8 mouse cellular contexts compared by ENCODE assay signal in the genomic region with DNA sequence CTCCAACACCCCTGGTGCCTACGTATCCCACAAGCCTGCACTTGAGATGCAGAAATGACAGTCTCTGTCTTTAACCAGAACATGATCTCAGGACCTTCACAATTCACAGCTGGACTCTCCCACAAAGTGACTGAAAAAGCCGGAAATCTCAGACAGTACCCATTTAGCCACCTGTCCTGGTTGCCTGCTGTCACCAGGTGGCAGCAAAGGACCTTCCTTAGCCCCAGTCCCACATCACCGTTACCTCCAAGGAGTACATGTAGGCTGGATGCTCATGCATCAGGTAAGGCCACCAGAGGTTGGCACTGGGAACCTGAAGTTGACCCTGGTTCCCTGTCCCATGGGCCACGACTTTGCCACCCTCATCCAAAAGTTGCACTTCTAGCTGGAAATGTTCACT. TPM values are rescaled to one million over a fixed set of nuclear protein-coding genes. Genes with fewer than 3 reads are reported as not detected.
DNase-seq lines count a peak whose midpoint lies in the region; ATAC-seq and TF ChIP-seq lines count a peak whose summit lies in the region.

No protein-coding gene starts in this region.

- peak; percentile 70 for TF ChIP-seq CTCF in C2C12 (IDR thresholded peaks at IDR 0.05; ENCODE audit: control insufficient read depth, insufficient read depth, insufficient read length)

- H3K4me3 ChIP-seq in C2C12 (ENCODE audit: insufficient read depth, poor library complexity, severe bottlenecking): no peak overlapping the region
- no peak overlapping the region for H3K4me3 ChIP-seq in embryonic facial prominence, embryonic 11.5 days (ENCODE audit: low read depth, low read length)
- H3K4me3 ChIP-seq in macrophage (ENCODE audit: inconsistent target): no peak overlapping the region

- no peaks in the 10 kb centered on the region for H3K9me3 ChIP-seq in embryonic facial prominence, embryonic 11.5 days (replicated peaks; ENCODE audit: control insufficient read depth, low read length)

- no peak overlapping the region for H3K9ac ChIP-seq in embryonic facial prominence, embryonic 11.5 days (replicated peaks; ENCODE audit: low read length)

- no peaks in the 10 kb centered on the region for H3K4me1 ChIP-seq in embryonic facial prominence, embryonic 11.5 days (ENCODE audit: control insufficient read depth, insufficient read depth, low read length)

- H3ac ChIP-seq in C2C12 (ENCODE audit: control insufficient read depth, insufficient read length, low read depth): no peak overlapping the region

- H3K79me3 ChIP-seq in C2C12 (ENCODE audit: low read depth): peaks cover 5% of the 10 kb centered on the region

- intact Hi-C loops in heart, postnatal 25 days (cut with DNase I): no loop called here

- no peaks in the 10 kb centered on the region for H3K79me2 ChIP-seq in C2C12 (ENCODE audit: control insufficient read depth, insufficient read depth)
- H3K79me2 ChIP-seq in macrophage (ENCODE audit: inconsistent target): peaks cover 76% of the 10 kb centered on the region

- no peak overlapping the region for H3K4me2 ChIP-seq in embryonic facial prominence, embryonic 11.5 days (ENCODE audit: low read depth, low read length)

- H3K27me3 ChIP-seq in C2C12 (ENCODE audit: control insufficient read depth, insufficient read depth, insufficient read length): no peaks in the 10 kb centered on the region
- no peaks in the 10 kb centered on the region for H3K27me3 ChIP-seq in embryonic facial prominence, embryonic 11.5 days (ENCODE audit: control insufficient read depth, insufficient read depth, low read length)

- peak; percentile 45 to 61 for DNase-seq in heart, adult 18-20 months
- no peak for DNase-seq in heart, postnatal 25 days (ENCODE audit: low spot score)
- peak; percentile 70 for DNase-seq in adrenal gland, postnatal 10 days
- DNase-seq in embryonic facial prominence, embryonic 11.5 days (ENCODE audit: low spot score): peak; percentile 71
- DNase-seq in kidney, postnatal 4 days: peak; percentile 77 to 81
- peak; percentile 52 to 81 for DNase-seq in spleen, postnatal 4 days (ENCODE audit: low spot score in 2 of 2)

- H3K27ac ChIP-seq in embryonic facial prominence, embryonic 11.5 days (replicated peaks; ENCODE audit: low read depth, low read length): no peak overlapping the region
- peak overlapping the region; percentile 99; the same call in 1 of the 2 replicates for H3K27ac ChIP-seq in macrophage

- 33% methylated on average over 4 of the region's 4 CpGs for WGBS in embryonic facial prominence, embryonic 11.5 days
- WGBS in macrophage (ENCODE audit: missing documents): 60% methylated on average over 4 of the region's 4 CpGs

- H3K36me3 ChIP-seq in C2C12 (ENCODE audit: control insufficient read depth, insufficient read depth) (peaks cover 35% of the 10 kb centered on the region), macrophage (ENCODE audit: inconsistent target) (peaks cover 58% of the 10 kb centered on the region)
- H3K36me3 ChIP-seq in embryonic facial prominence, embryonic 11.5 days (replicated peaks; ENCODE audit: control insufficient read depth, insufficient read depth, low read depth, low read length): no peaks in the 10 kb centered on the region

- no peak for ATAC-seq in embryonic facial prominence, embryonic 11.5 days (replicated peaks; ENCODE audit: insufficient number of reproducible peaks, low FRiP score, low TSS enrichment, low read depth)

TF ChIP-seq in C2C12, 6 proteins besides CTCF, POLR2A, EP300 and RAD21:
- TF ChIP-seq USF1 (IDR thresholded peaks at IDR 0.05; ENCODE audit: low read depth): no peak
- TF ChIP-seq MYOG (IDR thresholded peaks at IDR 0.05; ENCODE audit: control insufficient read depth, extremely low read depth, insufficient read length): no peak
- no peak for TF ChIP-seq MAX (IDR thresholded peaks at IDR 0.05)

RNA-seq across cellular contexts. Expression of a gene that starts 3.8 kb away (rescaled TPM):
- 10 to 100 TPM; 14.1 TPM for total RNA-seq in heart, adult 18-20 months (2021)
- total RNA-seq in heart, postnatal 25 days (2021): 10 to 100 TPM; 12.3 to 13.4 TPM
- polyA plus RNA-seq in C2C12 (2012; fragmentation: generic; extraction: Trizol): 56.0 TPM
- total RNA-seq in adrenal gland, postnatal 10 days (2021): 10 to 100 TPM; 41.0 to 44.6 TPM
- polyA plus RNA-seq in embryonic facial prominence, embryonic 11.5 days (2014; fragmentation: Nextera tagmentation; extraction: Ambion mirVana): 45.1 and 45.5 TPM in 2 replicates
- total RNA-seq in macrophage (2018; cell fraction: chromatin; rRNA removed): 100 to 1,000 TPM in 20 of 26 experiments, 10 to 100 TPM in 6; 43.9 to 406 (median 209) TPM
- 100 to 1,000 TPM; 186 to 615 (median 332) TPM for total RNA-seq in macrophage (2018; cell fraction: cytosol; rRNA removed)
- total RNA-seq in macrophage (2018; cell fraction: nucleus; rRNA removed): 100 to 1,000 TPM in 25 of 26 experiments, 10 to 100 TPM in 1; 78.9 to 635 (median 323) TPM
- polyA plus RNA-seq in macrophage (2018): 437 to 471 TPM (median 448 TPM) in 3 replicates

RNA-seq across cellular contexts. Expression of a gene that starts 29.9 kb away (rescaled TPM):
- total RNA-seq in heart, adult 18-20 months (2021): 1 to 10 TPM; 4.6 to 5.0 TPM
- 1 to 10 TPM; 4.8 to 6.3 TPM for total RNA-seq in heart, postnatal 25 days (2021)
- polyA plus RNA-seq in C2C12 (2012; fragmentation: generic; extraction: Trizol) (26.4 TPM), macrophage (2018) (33.6 to 39.7 TPM (median 34.1 TPM) in 3 replicates)
- 100 to 1,000 TPM; 120 to 174 TPM for total RNA-seq in adrenal gland, postnatal 10 days (2021)
- 21.0 and 29.6 TPM in 2 replicates for polyA plus RNA-seq in embryonic facial prominence, embryonic 11.5 days (2014; fragmentation: Nextera tagmentation; extraction: Ambion mirVana)
- total RNA-seq in macrophage (2018; cell fraction: chromatin; rRNA removed): 10 to 100 TPM; 20.6 to 70.5 (median 40.0) TPM
- total RNA-seq in macrophage (2018; cell fraction: cytosol; rRNA removed): 10 to 100 TPM; 26.8 to 44.9 (median 33.1) TPM
- 10 to 100 TPM; 20.1 to 64.3 (median 32.2) TPM for total RNA-seq in macrophage (2018; cell fraction: nucleus; rRNA removed)

RNA-seq across cellular contexts. Expression of a gene that starts 30.0 kb away (rescaled TPM):
- 10 to 100 TPM; 13.8 to 14.8 TPM for total RNA-seq in heart, adult 18-20 months (2021)
- 10 to 100 TPM; 10.1 to 11.5 TPM for total RNA-seq in heart, postnatal 25 days (2021)
- polyA plus RNA-seq in C2C12 (2012; fragmentation: generic; extraction: Trizol) (32.6 TPM), macrophage (2018) (28.9 to 33.0 TPM (median 32.1 TPM) in 3 replicates)
- 10 to 100 TPM; 27.7 to 34.4 TPM for total RNA-seq in adrenal gland, postnatal 10 days (2021)
- 30.6 and 30.9 TPM in 2 replicates for polyA plus RNA-seq in embryonic facial prominence, embryonic 11.5 days (2014; fragmentation: Nextera tagmentation; extraction: Ambion mirVana)
- total RNA-seq in macrophage (2018; cell fraction: chromatin; rRNA removed): 10 to 100 TPM in 10 of 26 experiments, 1 to 10 TPM in 16; 3.3 to 13.9 (median 8.8) TPM
- 10 to 100 TPM; 19.0 to 44.7 (median 32.8) TPM for total RNA-seq in macrophage (2018; cell fraction: cytosol; rRNA removed)
- total RNA-seq in macrophage (2018; cell fraction: nucleus; rRNA removed): 10 to 100 TPM in 16 of 26 experiments, 1 to 10 TPM in 10; 5.9 to 21.0 (median 11.9) TPM

RNA-seq across cellular contexts. Expression of a gene that starts 57.3 kb away (rescaled TPM):
- 10 to 100 TPM; 14.6 to 18.4 TPM for total RNA-seq in heart, adult 18-20 months (2021)
- total RNA-seq in heart, postnatal 25 days (2021): 10 to 100 TPM; 14.1 to 16.4 TPM
- polyA plus RNA-seq in C2C12 (2012; fragmentation: generic; extraction: Trizol) (16.5 TPM), macrophage (2018) (13.1 to 24.0 TPM (median 20.1 TPM) in 3 replicates)
- total RNA-seq in adrenal gland, postnatal 10 days (2021): 10 to 100 TPM; 29.5 to 30.4 TPM
- 33.4 and 41.3 TPM in 2 replicates for polyA plus RNA-seq in embryonic facial prominence, embryonic 11.5 days (2014; fragmentation: Nextera tagmentation; extraction: Ambion mirVana)
- total RNA-seq in macrophage (2018; cell fraction: chromatin; rRNA removed): 10 to 100 TPM in 16 of 26 experiments, 1 to 10 TPM in 10; 4.7 to 20.3 (median 10.9) TPM
- 10 to 100 TPM in 25 of 26 experiments, 1 to 10 TPM in 1; 8.8 to 21.0 (median 13.5) TPM for total RNA-seq in macrophage (2018; cell fraction: cytosol; rRNA removed)
- total RNA-seq in macrophage (2018; cell fraction: nucleus; rRNA removed): 10 to 100 TPM in 23 of 26 experiments, 1 to 10 TPM in 3; 7.2 to 31.5 (median 13.5) TPM

Comparison
In these comparisons a context has a peak if more than half of its experiments do, and no peak if none do; other contexts are left out.
1. RNA of a gene that starts 29.9 kb away (total RNA-seq): 120 to 174 TPM in adrenal gland, postnatal 10 days; 4.8 to 6.3 TPM in heart, postnatal 25 days and 4.6 to 5.0 TPM in heart, adult 18-20 months; every median in the first group is over 10 times any median in the second.